Mouse (Mus musculus) left cerebral cortex, postnatal 14 days (tissue): ENCODE measurements around the gene Kcnj6. TPM values are rescaled to one million over a fixed set of nuclear protein-coding genes. Genes with fewer than 3 reads are reported as not detected.

Experiments used
- DNase-seq, 2 experiments: peaks; one replicate each; pipeline ENCODE4 v3.0.0; 2021 to 2022; ENCODE audit warnings: low spot score in 2 of 2, mixed read lengths in 1 of 2
- intact Hi-C: fragments of 180-260 bp; cut with DNase I; formaldehyde crosslinking; loops from one replicate; pipeline ENCODE4 v1.15.1; 2025
- total RNA-seq, 2 experiments: library from RNA; stranded (reverse); gene quantifications; 2 replicates each; pipeline ENCODE4 v1.2.3; 2021

Gene Kcnj6
- total RNA-seq, 2 experiments from 2014 or later, result 72.1 to 91.3 TPM

GRCm38 (mm10) chr16:94953294-94953693 lies 44.2 kb downstream of the Kcnj6 start:
- no peak for DNase-seq
- intact Hi-C loops, result no loop called here

- intact Hi-C loops, result no loop called here
- DNase-seq, result no peak
Observed at GRCm38 (mm10) chr16:94949172-94949571, 48.3 kb downstream of the Kcnj6 start.

- intact Hi-C loops, result no loop called here
- no peak for DNase-seq
Observed at GRCm38 (mm10) chr16:94946848-94947247, 50.7 kb downstream of the Kcnj6 start.

- peak; percentile 38 to 58 for DNase-seq
- intact Hi-C loops, result loop anchor here (5.0 kb wide), 1 partner anchor 50 kb away; no protein-coding TSS in a partner anchor
Observed at GRCm38 (mm10) chr16:94932702-94933101, 64.8 kb downstream of the Kcnj6 start.

- intact Hi-C loops, result loop anchor here (5.0 kb wide), 1 partner anchor 49 kb away; no protein-coding TSS in a partner anchor
- DNase-seq, result peak; percentile 64 to 83
Observed at GRCm38 (mm10) chr16:94931343-94932301, 65.9 kb downstream of the Kcnj6 start.

GRCm38 (mm10) chr16:94925364-94925763 lies 72.1 kb downstream of the Kcnj6 start:
- no peak for DNase-seq
- intact Hi-C loops, result no loop called here

GRCm38 (mm10) chr16:94919177-94919576 lies 78.3 kb downstream of the Kcnj6 start:
- intact Hi-C loops, result no loop called here
- DNase-seq, result peak; percentile 41 to 59

- intact Hi-C loops, result no loop called here
- DNase-seq, result peak; percentile 70 to 76
Observed at GRCm38 (mm10) chr16:94906026-94906425, 91.5 kb downstream of the Kcnj6 start.

- intact Hi-C loops, result no loop called here
- peak in 1 of 2 experiments; percentile 38 for DNase-seq
Observed at GRCm38 (mm10) chr16:94898832-94899231, 98.7 kb downstream of the Kcnj6 start.

GRCm38 (mm10) chr16:94892162-94892650 lies 105.3 kb downstream of the Kcnj6 start:
- DNase-seq, result no peak
- intact Hi-C loops, result no loop called here

GRCm38 (mm10) chr16:94890581-94890980 lies 106.9 kb downstream of the Kcnj6 start:
- intact Hi-C loops, result no loop called here
- no peak for DNase-seq

- peak in 1 of 2 experiments; percentile 37 for DNase-seq
- intact Hi-C loops, result no loop called here
Observed at GRCm38 (mm10) chr16:94890056-94890455, 107.4 kb downstream of the Kcnj6 start.

- intact Hi-C loops, result no loop called here
Observed at GRCm38 (mm10) chr16:94888554-94888953, 108.9 kb downstream of the Kcnj6 start.

GRCm38 (mm10) chr16:94886398-94886797 lies 111.1 kb downstream of the Kcnj6 start:
- intact Hi-C loops, result no loop called here
- DNase-seq, result no peak

More at GRCm38 (mm10) chr16:94888554-94888953, 108.9 kb downstream of the Kcnj6 start:
- DNase-seq, result no peak

GRCm38 (mm10) chr16:94885062-94885461 lies 112.4 kb downstream of the Kcnj6 start:
- DNase-seq, result peak; percentile 35 to 78
- intact Hi-C loops, result no loop called here

- no peak for DNase-seq
- intact Hi-C loops, result loop anchor here (2.0 to 5.0 kb wide), 2 partner anchors 48 to 113 kb away; partner anchors contain the start of gene Kcnj6
Observed at GRCm38 (mm10) chr16:94883909-94884308, 113.6 kb downstream of the Kcnj6 start.

- DNase-seq, result peak; percentile 39 to 70
- intact Hi-C loops, result loop anchor here (2.0 to 5.0 kb wide), 2 partner anchors 49 to 114 kb away; partner anchors contain the start of gene Kcnj6
Observed at GRCm38 (mm10) chr16:94883196-94883595, 114.3 kb downstream of the Kcnj6 start.

- intact Hi-C loops, result loop anchor here (2.0 to 5.0 kb wide), 2 partner anchors 50 to 115 kb away; partner anchors contain the start of gene Kcnj6
- DNase-seq, result peak; percentile 49 to 77
Observed at GRCm38 (mm10) chr16:94882111-94882510, 115.4 kb downstream of the Kcnj6 start.

- DNase-seq, result no peak
- intact Hi-C loops, result no loop called here
Observed at GRCm38 (mm10) chr16:94872614-94873272, 124.8 kb downstream of the Kcnj6 start.

GRCm38 (mm10) chr16:94868354-94868753 lies 129.1 kb downstream of the Kcnj6 start:
- intact Hi-C loops, result loop anchor here (5.0 kb wide), 1 partner anchor 51 kb away; no protein-coding TSS in a partner anchor
- DNase-seq, result no peak
